Mouse (Mus musculus): Measurements from ENCODE around the gene Ugt1a10. TPM values are rescaled to one million over a fixed set of nuclear protein-coding genes. Genes with fewer than 3 reads are reported as not detected.

Ugt1a10 gene
- polyA plus RNA-seq, 2 experiments, result not detected

DNA sequence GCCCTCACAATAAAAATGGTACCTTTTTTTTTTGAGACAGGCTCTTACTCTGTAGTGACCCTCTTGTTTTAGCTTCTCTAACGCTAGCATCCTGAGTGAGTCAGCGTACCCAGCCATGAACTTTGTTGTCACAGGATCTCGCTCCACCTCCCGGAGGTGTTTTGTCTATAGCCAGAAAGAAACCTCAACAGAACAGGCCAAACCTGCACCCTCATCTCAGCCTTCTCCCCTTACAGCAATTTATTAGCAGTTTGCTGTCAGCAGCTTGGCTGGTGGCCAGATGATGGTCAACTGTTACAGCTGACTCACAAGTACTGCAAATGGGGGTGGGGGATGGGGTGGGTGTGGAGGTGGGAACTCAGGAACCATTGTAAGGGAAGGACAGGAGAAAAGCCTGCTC is 207.1 kb downstream of the Ugt1a10 start:
- H3K4me2 ChIP-seq (ENCODE audit: low read depth), result no peak overlapping the region
- no peak overlapping the region for H3K9ac ChIP-seq (replicated peaks)
- TF ChIP-seq CTCF (IDR thresholded peaks at IDR 0.05; ENCODE audit: low read depth), result no peak
- TF ChIP-seq EP300 (IDR thresholded peaks at IDR 0.05; ENCODE audit: low read depth), result no peak
- no peaks in the 10 kb centered on the region for H3K9me3 ChIP-seq (ENCODE audit: control insufficient read depth, low read length)
- no peak overlapping the region for H3K27ac ChIP-seq
- H3K4me1 ChIP-seq (replicated peaks; ENCODE audit: control insufficient read depth in 2 of 2, insufficient read depth in 2 of 2, low read length in 1 of 2), result peaks cover 6 to 34% of the 10 kb centered on the region in 2 experiments; a peak in 3 of 4 replicates
- no peak for DNase-seq (ENCODE audit: low read depth in 3 of 3, low spot score in 3 of 3)
- H3K27me3 ChIP-seq (ENCODE audit: control insufficient read depth, insufficient read depth, low read length), result no peaks in the 10 kb centered on the region
- no peak overlapping the region for H3K4me3 ChIP-seq (ENCODE audit: insufficient read depth in 1 of 2, low read depth in 2 of 2, low read length in 2 of 2)
- H3K36me3 ChIP-seq (replicated peaks; ENCODE audit: control insufficient read depth, insufficient read depth, low read depth), result peaks cover 62% of the 10 kb centered on the region
- no peak for ATAC-seq (ENCODE audit: insufficient read depth)
- 77% methylated on average over 4 of the region's 4 CpGs for WGBS (ENCODE audit: insufficient replicate concordance)

DNA sequence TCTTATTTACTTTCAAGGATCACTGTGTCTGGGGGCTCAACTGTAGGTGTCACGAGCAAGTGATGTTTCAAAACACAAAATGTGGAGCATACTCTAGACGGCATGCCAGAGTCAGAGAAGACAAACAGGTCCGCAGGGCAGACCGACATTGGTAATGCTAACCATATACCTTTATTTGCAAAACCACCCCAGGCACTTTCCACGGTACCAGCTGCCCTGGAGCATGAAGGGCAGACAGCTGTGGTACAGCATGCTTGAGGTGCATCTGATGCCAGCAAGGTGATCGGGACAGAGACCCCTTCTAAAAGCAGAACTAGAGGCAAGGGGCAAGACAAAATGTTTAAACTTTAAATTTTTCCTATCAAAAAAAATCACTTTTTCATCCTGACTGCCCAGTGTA is 207.8 kb downstream of the Ugt1a10 start:
- H3K4me1 ChIP-seq (replicated peaks; ENCODE audit: control insufficient read depth in 2 of 2, insufficient read depth in 2 of 2, low read length in 1 of 2), result peaks cover 6 to 34% of the 10 kb centered on the region in 2 experiments; a peak in 3 of 4 replicates
- H3K9me3 ChIP-seq (ENCODE audit: control insufficient read depth, low read length), result no peaks in the 10 kb centered on the region
- WGBS (ENCODE audit: insufficient replicate concordance), result 64% methylated on average over 6 of the region's 6 CpGs
- H3K4me2 ChIP-seq (ENCODE audit: low read depth), result no peak overlapping the region
- ATAC-seq (ENCODE audit: insufficient read depth), result no peak
- H3K9ac ChIP-seq (replicated peaks), result no peak overlapping the region
- no peak overlapping the region for H3K27ac ChIP-seq
- H3K36me3 ChIP-seq (replicated peaks; ENCODE audit: control insufficient read depth, insufficient read depth, low read depth), result peaks cover 69% of the 10 kb centered on the region
- no peak for DNase-seq (ENCODE audit: low read depth in 3 of 3, low spot score in 3 of 3)
- TF ChIP-seq EP300 (IDR thresholded peaks at IDR 0.05; ENCODE audit: low read depth), result no peak
- no peak for TF ChIP-seq CTCF (IDR thresholded peaks at IDR 0.05; ENCODE audit: low read depth)
- H3K27me3 ChIP-seq (ENCODE audit: control insufficient read depth, insufficient read depth, low read length), result no peaks in the 10 kb centered on the region
- H3K4me3 ChIP-seq (ENCODE audit: insufficient read depth in 1 of 2, low read depth in 2 of 2, low read length in 2 of 2), result no peak overlapping the region

DNA sequence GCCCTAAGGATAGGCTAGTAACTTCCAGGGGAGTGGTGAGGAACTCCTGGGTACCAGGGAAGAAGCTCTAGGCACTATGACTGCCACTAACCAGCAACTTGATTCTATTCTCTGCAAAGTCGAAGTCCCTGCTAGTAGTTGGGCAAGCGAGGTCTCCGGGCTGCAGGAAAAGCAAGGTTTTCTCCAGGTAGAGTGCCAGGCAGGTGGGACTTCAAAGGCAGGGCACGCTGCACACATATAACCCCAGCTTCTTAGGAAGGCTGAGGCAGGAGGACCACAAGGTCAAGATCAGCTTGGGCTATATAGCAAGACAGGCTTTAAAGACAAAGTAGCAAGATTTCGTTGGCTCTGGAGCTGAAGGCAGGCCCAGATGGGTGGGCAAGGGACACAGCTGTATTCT is 208.6 kb downstream of the Ugt1a10 start:
- Histone ChIP-seq H3K4me3 (ENCODE audit: insufficient read depth in 1 of 2, low read depth in 2 of 2, low read length in 2 of 2) (no peak overlapping the region), H3K36me3 (replicated peaks; ENCODE audit: control insufficient read depth, insufficient read depth, low read depth) (peaks cover 77% of the 10 kb centered on the region), H3K27me3 (ENCODE audit: control insufficient read depth, insufficient read depth, low read length) (no peaks in the 10 kb centered on the region), H3K9ac (replicated peaks) (no peak overlapping the region), H3K9me3 (ENCODE audit: control insufficient read depth, low read length) (no peaks in the 10 kb centered on the region), H3K27ac (no peak overlapping the region), H3K4me1 (replicated peaks; ENCODE audit: control insufficient read depth in 2 of 2, insufficient read depth in 2 of 2, low read length in 1 of 2) (peaks cover 6 to 34% of the 10 kb centered on the region in 2 experiments; a peak in 3 of 4 replicates), H3K4me2 (ENCODE audit: low read depth) (no peak overlapping the region)
- ATAC-seq (ENCODE audit: insufficient read depth), result no peak
- DNase-seq (ENCODE audit: low read depth in 3 of 3, low spot score in 3 of 3), result no peak
- WGBS (ENCODE audit: insufficient replicate concordance), result 75% methylated on average over 5 of the region's 5 CpGs
- TF ChIP-seq EP300 (IDR thresholded peaks at IDR 0.05; ENCODE audit: low read depth) (no peak), CTCF (IDR thresholded peaks at IDR 0.05; ENCODE audit: low read depth) (no peak)

DNA sequence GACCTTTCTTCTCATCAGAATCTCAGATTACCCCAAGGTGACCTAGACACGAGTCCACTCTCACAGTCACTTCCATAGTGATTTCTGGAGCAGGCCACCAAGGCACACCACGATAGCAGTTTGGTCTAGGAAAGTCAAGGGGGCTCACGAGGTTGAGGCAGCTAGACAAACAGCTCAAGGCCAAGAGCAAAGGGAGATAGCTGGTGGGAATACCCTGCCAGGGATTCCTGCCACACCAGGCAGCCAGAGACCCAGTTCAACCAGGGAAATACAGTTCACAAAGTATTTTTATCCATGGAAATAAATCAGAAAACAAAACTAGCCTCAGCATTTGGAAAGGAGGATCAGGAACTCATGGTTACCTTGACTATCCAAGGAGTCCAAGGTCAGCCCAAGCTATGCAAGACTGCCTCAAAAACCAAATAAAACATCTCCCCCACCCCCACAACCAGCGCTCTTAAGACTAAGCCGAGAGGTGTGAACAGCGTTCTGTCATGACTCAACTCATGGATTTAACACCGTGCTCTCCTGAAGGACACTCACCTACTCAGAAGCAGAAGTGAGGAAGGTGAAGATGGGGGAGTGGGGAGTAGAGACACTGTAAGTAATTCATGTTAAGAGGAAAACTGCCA is 209.2 kb downstream of the Ugt1a10 start:
- no peak overlapping the region for H3K27ac ChIP-seq
- H3K4me1 ChIP-seq (replicated peaks; ENCODE audit: control insufficient read depth in 2 of 2, insufficient read depth in 2 of 2, low read length in 1 of 2), result peaks cover 6 to 31% of the 10 kb centered on the region in 2 experiments; a peak in 3 of 4 replicates
- DNase-seq (ENCODE audit: low read depth in 3 of 3, low spot score in 3 of 3), result no peak
- TF ChIP-seq CTCF (IDR thresholded peaks at IDR 0.05; ENCODE audit: low read depth) (no peak), EP300 (IDR thresholded peaks at IDR 0.05; ENCODE audit: low read depth) (no peak)
- no peak overlapping the region for H3K4me3 ChIP-seq (ENCODE audit: insufficient read depth in 1 of 2, low read depth in 2 of 2, low read length in 2 of 2)
- peaks cover 83% of the 10 kb centered on the region for H3K36me3 ChIP-seq (replicated peaks; ENCODE audit: control insufficient read depth, insufficient read depth, low read depth)
- ATAC-seq (ENCODE audit: insufficient read depth), result no peak
- no peaks in the 10 kb centered on the region for H3K9me3 ChIP-seq (ENCODE audit: control insufficient read depth, low read length)
- WGBS (ENCODE audit: insufficient replicate concordance), result 78% methylated on average over 7 of the region's 7 CpGs
- no peaks in the 10 kb centered on the region for H3K27me3 ChIP-seq (ENCODE audit: control insufficient read depth, insufficient read depth, low read length)
- H3K9ac ChIP-seq (replicated peaks), result no peak overlapping the region
- no peak overlapping the region for H3K4me2 ChIP-seq (ENCODE audit: low read depth)

DNA sequence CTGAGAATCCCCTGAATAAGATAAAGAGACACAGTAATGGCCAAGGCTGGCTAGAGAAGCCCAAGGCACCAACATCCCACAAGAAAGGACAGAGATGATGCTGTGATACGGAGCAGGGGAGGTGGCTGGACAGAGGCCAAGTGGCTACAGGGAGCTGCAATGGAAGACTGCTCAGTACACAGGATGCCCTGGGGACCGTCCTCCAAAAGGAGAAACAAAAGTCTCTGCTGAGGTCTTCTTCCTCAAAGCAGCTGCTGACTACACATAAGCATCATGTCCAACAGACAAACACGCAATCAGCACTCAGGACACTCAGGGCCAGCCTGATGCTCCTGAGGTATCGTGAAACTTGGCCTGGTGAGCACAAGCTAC is 209.7 kb downstream of the Ugt1a10 start:
- Histone ChIP-seq H3K9me3 (ENCODE audit: control insufficient read depth, low read length) (no peaks in the 10 kb centered on the region), H3K27me3 (ENCODE audit: control insufficient read depth, insufficient read depth, low read length) (no peaks in the 10 kb centered on the region), H3K9ac (replicated peaks) (no peak overlapping the region), H3K4me2 (ENCODE audit: low read depth) (no peak overlapping the region), H3K4me3 (ENCODE audit: insufficient read depth in 1 of 2, low read depth in 2 of 2, low read length in 2 of 2) (no peak overlapping the region), H3K4me1 (replicated peaks; ENCODE audit: control insufficient read depth in 2 of 2, insufficient read depth in 2 of 2, low read length in 1 of 2) (peaks cover 6 to 26% of the 10 kb centered on the region in 2 experiments; a peak in 3 of 4 replicates), H3K27ac (no peak overlapping the region), H3K36me3 (replicated peaks; ENCODE audit: control insufficient read depth, insufficient read depth, low read depth) (peaks cover 88% of the 10 kb centered on the region)
- 69% methylated on average over 4 of the region's 4 CpGs for WGBS (ENCODE audit: insufficient replicate concordance)
- ATAC-seq (ENCODE audit: insufficient read depth) (no peak), DNase-seq (ENCODE audit: low read depth in 3 of 3, low spot score in 3 of 3) (no peak)
- TF ChIP-seq EP300 (IDR thresholded peaks at IDR 0.05; ENCODE audit: low read depth), result no peak
- TF ChIP-seq CTCF (IDR thresholded peaks at IDR 0.05; ENCODE audit: low read depth), result no peak
